Mouse (Mus musculus): ENCODE results near the gene BC049352. TPM values are rescaled to one million over a fixed set of nuclear protein-coding genes. Genes with fewer than 3 reads are reported as not detected.

BC049352 gene
- polyA plus RNA-seq, 2 experiments: 0.04 to 0.11 TPM

- Histone ChIP-seq H3K4me1 (replicated peaks; ENCODE audit: control insufficient read depth in 2 of 2, insufficient read depth in 2 of 2, low read length in 1 of 2) (peaks cover 0 to 8% of the 10 kb centered on the region in 2 experiments; a peak in 2 of 4 replicates), H3K4me3 (ENCODE audit: insufficient read depth in 1 of 2, low read depth in 2 of 2, low read length in 2 of 2) (no peak overlapping the region), H3K27me3 (ENCODE audit: control insufficient read depth, insufficient read depth, low read length) (no peaks in the 10 kb centered on the region), H3K9me3 (ENCODE audit: control insufficient read depth, low read length) (no peaks in the 10 kb centered on the region), H3K36me3 (replicated peaks; ENCODE audit: control insufficient read depth, insufficient read depth, low read depth) (no peaks in the 10 kb centered on the region), H3K27ac (no peak overlapping the region), H3K4me2 (ENCODE audit: low read depth) (no peak overlapping the region), H3K9ac (replicated peaks) (no peak overlapping the region)
- DNase-seq (ENCODE audit: low read depth in 3 of 3, low spot score in 3 of 3): no peak
- no peak for ATAC-seq (ENCODE audit: insufficient read depth)
- 51% methylated on average over 5 of the region's 5 CpGs for WGBS (ENCODE audit: insufficient replicate concordance)
- TF ChIP-seq EP300 (IDR thresholded peaks at IDR 0.05; ENCODE audit: low read depth): no peak
- TF ChIP-seq CTCF (IDR thresholded peaks at IDR 0.05; ENCODE audit: low read depth): no peak
Observed at GRCm38 (mm10) chr9:45201319-45201947, 19.6 kb downstream of the BC049352 start.

- Histone ChIP-seq H3K27ac (no peak overlapping the region), H3K9ac (replicated peaks) (no peak overlapping the region), H3K36me3 (replicated peaks; ENCODE audit: control insufficient read depth, insufficient read depth, low read depth) (no peaks in the 10 kb centered on the region), H3K4me1 (replicated peaks; ENCODE audit: control insufficient read depth in 2 of 2, insufficient read depth in 2 of 2, low read length in 1 of 2) (peaks cover 0 to 8% of the 10 kb centered on the region in 2 experiments; a peak in 2 of 4 replicates), H3K9me3 (ENCODE audit: control insufficient read depth, low read length) (no peaks in the 10 kb centered on the region), H3K27me3 (ENCODE audit: control insufficient read depth, insufficient read depth, low read length) (no peaks in the 10 kb centered on the region), H3K4me3 (ENCODE audit: insufficient read depth in 1 of 2, low read depth in 2 of 2, low read length in 2 of 2) (no peak overlapping the region), H3K4me2 (ENCODE audit: low read depth) (no peak overlapping the region)
- DNase-seq (ENCODE audit: low read depth in 3 of 3, low spot score in 3 of 3) (no peak), ATAC-seq (ENCODE audit: insufficient read depth) (no peak)
- 41% methylated on average over 9 of the region's 9 CpGs for WGBS (ENCODE audit: insufficient replicate concordance)
- TF ChIP-seq CTCF (IDR thresholded peaks at IDR 0.05; ENCODE audit: low read depth) (no peak), EP300 (IDR thresholded peaks at IDR 0.05; ENCODE audit: low read depth) (no peak)
Observed at GRCm38 (mm10) chr9:45202021-45202798, 20.4 kb downstream of the BC049352 start.

- no peaks in the 10 kb centered on the region for H3K36me3 ChIP-seq (replicated peaks; ENCODE audit: control insufficient read depth, insufficient read depth, low read depth)
- no peak within 1 kb of the TSS for H3K27ac ChIP-seq
- no peaks in the 10 kb centered on the region for H3K27me3 ChIP-seq (ENCODE audit: control insufficient read depth, insufficient read depth, low read length)
- ATAC-seq (ENCODE audit: insufficient read depth) (no peak), DNase-seq (ENCODE audit: low read depth in 3 of 3, low spot score in 3 of 3) (no peak)
- H3K9ac ChIP-seq (replicated peaks): no peak within 1 kb of the TSS
- WGBS (ENCODE audit: insufficient replicate concordance): 55% methylated on average over 8 of the region's 8 CpGs
- H3K9me3 ChIP-seq (ENCODE audit: control insufficient read depth, low read length): no peaks in the 10 kb centered on the region
- peaks cover 0 to 8% of the 10 kb centered on the region in 2 experiments; a peak in 2 of 4 replicates for H3K4me1 ChIP-seq (replicated peaks; ENCODE audit: control insufficient read depth in 2 of 2, insufficient read depth in 2 of 2, low read length in 1 of 2)
- H3K4me3 ChIP-seq (ENCODE audit: insufficient read depth in 1 of 2, low read depth in 2 of 2, low read length in 2 of 2): no peak within 1 kb of the TSS
- H3K4me2 ChIP-seq (ENCODE audit: low read depth): no peak within 1 kb of the TSS
- TF ChIP-seq EP300 (IDR thresholded peaks at IDR 0.05; ENCODE audit: low read depth) (no peak), CTCF (IDR thresholded peaks at IDR 0.05; ENCODE audit: low read depth) (no peak)
Observed at GRCm38 (mm10) chr9:45203797-45204410, 22.1 kb downstream of the BC049352 start, which contains the start of gene Tmprss4. Gene Tmprss4 (minus strand): TSS chr9:45204092.

GRCm38 (mm10) chr9:45205143-45205542 lies 23.3 kb downstream of the BC049352 start:
- Histone ChIP-seq H3K9ac (replicated peaks) (no peak overlapping the region), H3K9me3 (ENCODE audit: control insufficient read depth, low read length) (no peaks in the 10 kb centered on the region), H3K27ac (no peak overlapping the region), H3K36me3 (replicated peaks; ENCODE audit: control insufficient read depth, insufficient read depth, low read depth) (no peaks in the 10 kb centered on the region), H3K4me3 (ENCODE audit: insufficient read depth in 1 of 2, low read depth in 2 of 2, low read length in 2 of 2) (no peak overlapping the region), H3K27me3 (ENCODE audit: control insufficient read depth, insufficient read depth, low read length) (no peaks in the 10 kb centered on the region), H3K4me1 (replicated peaks; ENCODE audit: control insufficient read depth in 2 of 2, insufficient read depth in 2 of 2, low read length in 1 of 2) (peaks cover 0 to 8% of the 10 kb centered on the region in 2 experiments; a peak in 2 of 4 replicates), H3K4me2 (ENCODE audit: low read depth) (no peak overlapping the region)
- DNase-seq (ENCODE audit: low read depth in 3 of 3, low spot score in 3 of 3) (no peak), ATAC-seq (ENCODE audit: insufficient read depth) (no peak)
- TF ChIP-seq EP300 (IDR thresholded peaks at IDR 0.05; ENCODE audit: low read depth) (no peak), CTCF (IDR thresholded peaks at IDR 0.05; ENCODE audit: low read depth) (no peak)
- WGBS (ENCODE audit: insufficient replicate concordance): 51% methylated on average over 5 of the region's 5 CpGs

- no peak overlapping the region for H3K4me3 ChIP-seq (ENCODE audit: insufficient read depth in 1 of 2, low read depth in 2 of 2, low read length in 2 of 2)
- no peak overlapping the region for H3K4me2 ChIP-seq (ENCODE audit: low read depth)
- WGBS (ENCODE audit: insufficient replicate concordance): 54% methylated on average over 4 of the region's 4 CpGs
- ATAC-seq (ENCODE audit: insufficient read depth) (no peak), DNase-seq (ENCODE audit: low read depth in 3 of 3, low spot score in 3 of 3) (no peak)
- H3K36me3 ChIP-seq (replicated peaks; ENCODE audit: control insufficient read depth, insufficient read depth, low read depth): no peaks in the 10 kb centered on the region
- H3K27ac ChIP-seq: no peak overlapping the region
- no peaks in the 10 kb centered on the region for H3K27me3 ChIP-seq (ENCODE audit: control insufficient read depth, insufficient read depth, low read length)
- TF ChIP-seq CTCF (IDR thresholded peaks at IDR 0.05; ENCODE audit: low read depth) (no peak), EP300 (IDR thresholded peaks at IDR 0.05; ENCODE audit: low read depth) (no peak)
- H3K4me1 ChIP-seq (replicated peaks; ENCODE audit: control insufficient read depth in 2 of 2, insufficient read depth in 2 of 2, low read length in 1 of 2): peaks cover 0 to 8% of the 10 kb centered on the region in 2 experiments; a peak in 2 of 4 replicates
- no peak overlapping the region for H3K9ac ChIP-seq (replicated peaks)
- no peaks in the 10 kb centered on the region for H3K9me3 ChIP-seq (ENCODE audit: control insufficient read depth, low read length)
Observed at GRCm38 (mm10) chr9:45206121-45206520, 24.3 kb downstream of the BC049352 start.
